Mouse (Mus musculus) liver, embryonic 16.5 days (tissue): ENCODE results near the gene Prss32. TPM values are rescaled to one million over a fixed set of nuclear protein-coding genes. Genes with fewer than 3 reads are reported as not detected.

ENCODE experiments used
- ATAC-seq: fragments of 200-750 bp; cut with Nextera tagmentation; 2 replicates; pipeline ENCODE4 v1.8.0; 2017; ENCODE audit warnings: low read depth, mild to moderate bottlenecking, moderate number of reproducible peaks, moderate library complexity
- H3K27ac ChIP-seq: fragments of 300-500 bp; sonication (generic); 2 replicates; pipeline ENCODE4 v1.5.1; 2014; ENCODE audit warnings: mild to moderate bottlenecking, low read length
- H3K27me3 ChIP-seq: fragments of 300-500 bp; sonication (generic); 2 replicates; pipeline ENCODE4 v1.6.1; 2014; ENCODE audit warnings: low read depth, low read length, mixed read lengths; ENCODE audit not compliant: control insufficient read depth, insufficient read depth
- H3K36me3 ChIP-seq: fragments of 300-500 bp; sonication (generic); 2 replicates; pipeline ENCODE4 v1.6.1; 2014; ENCODE audit warnings: mild to moderate bottlenecking; ENCODE audit not compliant: control insufficient read depth, insufficient read depth
- H3K4me1 ChIP-seq: fragments of 300-500 bp; sonication (generic); 2 replicates; pipeline ENCODE4 v1.6.1; 2014; ENCODE audit warnings: low read depth, low read length, mixed read lengths; ENCODE audit not compliant: control insufficient read depth
- H3K4me2 ChIP-seq: fragments of 300-500 bp; sonication (generic); 2 replicates; pipeline ENCODE4 v1.6.1; 2014; ENCODE audit warnings: low read depth, low read length, mixed read lengths
- H3K4me3 ChIP-seq: fragments of 300-500 bp; sonication (generic); 2 replicates; pipeline ENCODE4 v1.5.1; 2014; ENCODE audit warnings: low read depth, mild to moderate bottlenecking, low read length
- H3K9ac ChIP-seq: fragments of 300-500 bp; sonication (generic); 2 replicates; pipeline ENCODE4 v1.6.1; 2014; ENCODE audit warnings: low read depth, low read length
- H3K9me3 ChIP-seq: fragments of 300-500 bp; sonication (generic); replicated peaks from 2 replicates; pipeline ENCODE4 v1.6.1; 2016; ENCODE audit warnings: low read length; ENCODE audit not compliant: control insufficient read depth
- WGBS: fragments of 180-500 bp; shearing (Covaris S2); extraction: QIAGEN DNeasy Blood & Tissue Kit; methylation state at CpG from one replicate; pipeline ENCODE4 v1.1.7; 2014; ENCODE audit not compliant: insufficient replicate concordance; 5-methylcytosine and 5-hydroxymethylcytosine counted together
- polyA plus RNA-seq: library from polyadenylated mRNA; unstranded; fragments of >200 nt; fragmentation: Nextera tagmentation; extraction: Ambion mirVana; gene quantifications from 2 replicates; pipeline ENCODE4 v1.2.1, GENCODE M21; 2015

The Prss32 gene
- polyA plus RNA-seq, 1 experiment from 2014 or later: not detected

DNA sequence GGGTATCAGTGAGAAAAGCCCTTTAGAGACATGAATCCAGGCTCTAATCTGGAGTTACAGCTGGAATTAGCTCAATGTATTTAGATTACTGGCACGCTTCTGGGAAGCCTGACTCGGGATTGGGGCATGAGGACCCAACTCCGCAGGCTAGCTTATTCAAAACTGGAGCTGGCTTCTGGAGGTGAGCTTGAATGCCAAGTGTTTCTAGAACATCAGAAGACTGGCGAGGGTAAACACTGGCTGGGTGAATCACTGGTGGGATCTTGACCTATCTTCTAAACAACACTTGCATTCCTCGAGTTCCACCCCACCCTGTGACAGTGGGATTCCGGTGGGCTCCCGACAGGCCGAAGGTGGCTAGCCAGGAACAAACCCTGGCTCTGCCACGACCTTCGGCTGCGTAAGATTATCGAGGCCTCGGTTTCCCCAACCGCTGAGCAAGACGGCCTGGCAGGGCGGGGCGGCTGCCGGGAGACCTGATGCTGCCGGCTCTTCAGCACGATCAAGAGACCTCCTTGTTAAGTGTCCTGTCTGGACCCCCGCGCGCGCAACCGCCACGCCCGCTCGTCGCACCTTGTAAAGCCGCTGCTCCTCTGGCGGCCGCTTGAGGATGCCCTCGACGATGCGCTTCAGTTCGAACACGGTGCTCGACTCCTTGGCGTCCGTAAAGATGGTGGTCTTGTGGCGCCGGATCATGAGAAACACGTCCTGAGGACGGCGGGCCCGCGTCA lies 15.2 kb upstream of the Prss32 start:
- Histone ChIP-seq H3K27me3 (peaks cover 9% of the 10 kb centered on the region; the same call in 1 of the 2 replicates), H3K4me3 (peak overlapping the region; percentile 83), H3K9ac (peak overlapping the region; percentile 81), H3K36me3 (peaks cover 30% of the 10 kb centered on the region), H3K4me2 (peak overlapping the region; percentile 89), H3K4me1 (peaks cover 17% of the 10 kb centered on the region), H3K27ac (peak overlapping the region; percentile 74), H3K9me3 (peaks cover 3% of the 10 kb centered on the region; the same call in 1 of the 2 replicates)
- peak; percentile 55 for ATAC-seq
- 0% methylated on average over 47 of the region's 47 CpGs for WGBS

DNA sequence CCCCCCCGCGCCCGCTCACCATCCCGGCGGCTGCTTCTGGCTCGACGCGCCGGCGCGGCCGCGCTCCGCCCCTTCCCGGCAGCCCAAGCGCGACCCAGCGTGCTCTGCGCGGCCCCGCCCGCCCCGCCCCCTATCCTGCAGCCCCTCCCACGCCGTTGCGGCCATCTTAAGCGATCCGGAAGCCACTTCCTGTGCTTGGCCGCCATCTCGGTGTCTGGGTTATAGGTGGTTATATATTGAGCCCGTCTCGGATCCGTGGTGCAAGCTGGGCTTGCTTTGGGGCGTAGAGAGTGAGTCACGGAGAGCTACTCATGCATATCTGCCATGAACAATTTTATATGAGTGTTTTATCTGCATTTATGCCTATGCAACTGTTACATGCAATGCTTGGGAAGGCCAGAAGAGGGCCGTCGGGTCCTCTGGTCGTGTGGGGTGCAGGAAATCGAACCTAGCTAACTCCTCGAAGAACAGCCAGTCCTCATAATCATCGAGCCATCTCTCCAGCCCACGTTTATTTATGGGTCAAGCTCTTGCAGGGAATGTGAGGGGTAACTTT lies 14.5 kb upstream of the Prss32 start, which contains the start of gene Elob:
Elob (minus strand) TSS at position 73 of the 556 bp plus-strand sequence.
- Histone ChIP-seq H3K27ac (peak within 1 kb of the TSS; percentile 86), H3K4me2 (peak within 1 kb of the TSS; percentile 89), H3K9me3 (peaks cover 3% of the 10 kb centered on the region; the same call in 1 of the 2 replicates), H3K36me3 (peaks cover 23% of the 10 kb centered on the region), H3K9ac (peak within 1 kb of the TSS; percentile 81), H3K27me3 (peaks cover 16% of the 10 kb centered on the region; the same call in 1 of the 2 replicates), H3K4me3 (peak within 1 kb of the TSS; percentile 83), H3K4me1 (peaks cover 17% of the 10 kb centered on the region)
- under 1% methylated on average over 25 of the region's 42 CpGs for WGBS
- peak; percentile 95 for ATAC-seq

DNA sequence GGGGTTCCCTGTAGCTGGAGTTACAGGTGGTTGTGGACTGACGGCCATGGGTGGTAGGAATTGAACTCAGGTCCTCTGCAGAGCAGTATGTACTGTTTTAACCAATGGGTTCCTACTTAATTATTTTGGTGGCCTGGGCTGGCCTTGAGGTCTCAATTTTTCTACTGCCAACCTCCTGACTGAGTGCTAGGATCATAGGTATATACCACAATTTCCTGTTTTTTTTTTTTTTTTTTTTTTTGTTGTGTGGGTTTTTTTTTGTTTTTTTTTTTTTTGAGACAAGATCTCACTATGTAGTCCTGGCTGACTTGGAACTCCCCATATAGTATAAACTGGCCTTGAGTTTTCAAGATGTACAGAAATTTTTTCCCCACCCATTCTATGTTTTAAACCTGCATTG lies 12.5 kb upstream of the Prss32 start:
- Histone ChIP-seq H3K4me3 (no peak overlapping the region), H3K9me3 (peaks cover 3% of the 10 kb centered on the region; the same call in 1 of the 2 replicates), H3K9ac (no peak overlapping the region), H3K27me3 (peaks cover 18% of the 10 kb centered on the region; the same call in 1 of the 2 replicates), H3K36me3 (peaks cover 6% of the 10 kb centered on the region), H3K4me2 (no peak overlapping the region), H3K27ac (no peak overlapping the region), H3K4me1 (peaks cover 17% of the 10 kb centered on the region)
- WGBS: 74% methylated on average over 1 of the region's 1 CpGs
- ATAC-seq: no peak

DNA sequence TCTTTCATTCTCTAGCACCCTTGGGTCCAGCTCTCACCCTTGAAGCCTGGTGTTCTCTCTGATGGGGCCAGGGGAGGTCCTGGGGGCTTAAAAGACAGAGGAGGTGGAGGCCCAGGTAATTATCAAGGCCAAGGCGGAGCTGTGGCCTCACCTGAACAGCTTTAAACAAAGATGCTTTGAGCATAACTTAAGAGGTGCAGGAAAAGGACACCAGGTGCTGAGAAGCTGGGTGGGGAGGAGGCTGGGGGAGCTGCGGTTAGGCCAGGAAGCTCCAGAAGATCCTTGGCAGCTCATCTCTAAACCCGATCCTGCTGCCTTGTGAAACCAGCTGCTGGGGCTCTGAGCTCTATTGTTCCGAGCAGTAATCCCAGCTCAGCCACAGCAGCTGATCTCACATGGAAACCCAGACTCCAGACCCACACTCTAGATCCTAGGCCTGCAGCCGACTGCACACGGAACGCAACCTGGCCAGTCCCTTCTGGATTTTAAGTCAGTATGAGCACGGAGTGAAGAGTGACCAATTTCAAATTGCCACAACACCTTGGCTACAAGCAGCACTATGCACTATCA lies 7.6 kb upstream of the Prss32 start, which contains the start of gene Prss33:
Prss33 (minus strand) TSS at position 51 of the 570 bp plus-strand sequence.
- no peak within 1 kb of the TSS for H3K27ac ChIP-seq
- H3K4me2 ChIP-seq: no peak within 1 kb of the TSS
- no peak within 1 kb of the TSS for H3K4me3 ChIP-seq
- WGBS: 57% methylated on average over 8 of the region's 8 CpGs
- H3K9me3 ChIP-seq: no peaks in the 10 kb centered on the region
- H3K4me1 ChIP-seq: no peaks in the 10 kb centered on the region
- H3K36me3 ChIP-seq: no peaks in the 10 kb centered on the region
- H3K27me3 ChIP-seq: peaks cover 13% of the 10 kb centered on the region; the same call in 1 of the 2 replicates
- no peak for ATAC-seq
- no peak within 1 kb of the TSS for H3K9ac ChIP-seq

DNA sequence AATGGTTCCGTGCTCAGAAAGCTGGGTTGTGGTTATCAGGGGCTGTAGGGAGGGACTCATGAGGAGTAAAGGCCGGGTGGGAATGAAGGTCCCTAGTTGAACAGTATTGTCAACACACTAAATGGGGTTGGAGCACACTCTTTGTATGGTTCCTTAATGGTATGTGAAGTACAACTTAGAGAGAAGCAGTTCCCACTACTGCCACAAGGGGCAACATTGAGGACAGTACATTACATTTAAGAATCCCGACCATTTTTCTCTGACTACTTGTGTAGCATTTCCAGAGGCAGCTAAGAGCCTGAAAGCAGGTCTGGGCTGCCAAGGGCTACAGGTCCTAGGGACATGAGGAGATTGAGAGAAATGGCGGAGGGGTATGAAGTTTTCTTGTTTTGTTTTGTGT lies 2.5 kb upstream of the Prss32 start:
- WGBS: 23% methylated on average over 4 of the region's 4 CpGs
- H3K4me3 ChIP-seq: no peak overlapping the region
- H3K36me3 ChIP-seq: no peaks in the 10 kb centered on the region
- H3K9me3 ChIP-seq: no peaks in the 10 kb centered on the region
- ATAC-seq: no peak
- H3K4me1 ChIP-seq: no peaks in the 10 kb centered on the region; the same call in 1 of the 2 replicates
- no peak overlapping the region for H3K9ac ChIP-seq
- H3K27me3 ChIP-seq: no peaks in the 10 kb centered on the region
- H3K27ac ChIP-seq: no peak overlapping the region
- no peak overlapping the region for H3K4me2 ChIP-seq

DNA sequence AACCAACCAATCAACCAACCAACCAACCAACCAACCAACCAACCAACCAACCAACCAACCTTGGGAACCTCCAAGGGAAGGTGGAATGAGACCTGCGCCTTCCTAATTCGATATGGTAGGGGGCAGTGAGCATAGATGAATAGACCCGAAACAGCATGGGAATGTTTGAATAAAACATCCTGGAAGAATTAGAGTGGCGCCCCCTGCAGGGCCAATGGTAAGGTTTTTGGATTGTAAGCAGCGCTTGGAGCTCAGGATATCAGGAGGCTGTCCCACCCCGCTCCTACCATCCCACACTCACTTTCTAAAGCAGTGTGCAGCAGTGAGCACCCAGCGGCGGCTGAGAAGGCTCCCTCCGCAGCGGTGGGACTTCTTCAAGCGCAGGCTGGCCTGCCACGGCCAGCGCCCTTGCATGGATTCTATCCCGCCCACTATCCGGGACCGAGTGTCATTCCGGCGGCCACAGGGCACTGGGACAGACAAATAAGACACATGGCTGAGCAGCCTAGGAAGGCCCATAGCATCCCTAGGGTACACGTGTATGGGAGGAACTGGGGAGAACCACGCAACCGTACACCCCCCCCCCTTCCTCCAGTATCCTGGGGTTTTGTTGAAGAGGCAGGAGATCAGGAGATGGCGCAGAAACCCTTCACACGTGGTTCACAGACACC lies 379 bp upstream of the Prss32 start:
- no peak overlapping the region for H3K4me3 ChIP-seq
- no peak overlapping the region for H3K27ac ChIP-seq
- H3K9ac ChIP-seq: no peak overlapping the region
- H3K4me2 ChIP-seq: peak overlapping the region; percentile 41; the same call in 1 of the 2 replicates
- no peaks in the 10 kb centered on the region for H3K27me3 ChIP-seq
- ATAC-seq: no peak
- H3K4me1 ChIP-seq: no peaks in the 10 kb centered on the region; the same call in 1 of the 2 replicates
- no peaks in the 10 kb centered on the region for H3K36me3 ChIP-seq
- WGBS: 50% methylated on average over 23 of the region's 23 CpGs
- H3K9me3 ChIP-seq: no peaks in the 10 kb centered on the region

DNA sequence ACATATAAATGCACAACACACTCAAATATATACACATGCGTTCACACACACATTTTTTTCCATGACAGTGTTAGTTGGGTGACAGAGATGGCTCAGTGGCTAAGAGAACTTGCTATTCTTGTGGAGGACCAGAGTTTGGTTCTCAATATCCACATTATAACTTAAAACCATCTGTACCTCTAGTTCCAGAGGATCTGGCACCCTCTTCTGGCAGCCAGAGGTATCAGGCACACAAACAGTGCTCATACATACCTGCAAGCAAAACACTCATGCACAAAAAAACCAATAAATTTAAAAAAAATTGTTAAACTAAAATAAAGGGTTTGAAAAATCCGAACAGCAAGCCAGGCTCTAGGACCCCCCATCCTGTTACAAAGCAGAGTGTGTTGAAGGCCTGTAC lies 6.4 kb downstream of the Prss32 start:
- Histone ChIP-seq H3K4me1 (no peaks in the 10 kb centered on the region), H3K27me3 (no peaks in the 10 kb centered on the region), H3K27ac (no peak overlapping the region), H3K4me2 (no peak overlapping the region), H3K9ac (no peak overlapping the region), H3K4me3 (no peak overlapping the region), H3K36me3 (no peaks in the 10 kb centered on the region), H3K9me3 (no peaks in the 10 kb centered on the region)
- 41% methylated on average over 2 of the region's 2 CpGs for WGBS
- ATAC-seq: no peak

DNA sequence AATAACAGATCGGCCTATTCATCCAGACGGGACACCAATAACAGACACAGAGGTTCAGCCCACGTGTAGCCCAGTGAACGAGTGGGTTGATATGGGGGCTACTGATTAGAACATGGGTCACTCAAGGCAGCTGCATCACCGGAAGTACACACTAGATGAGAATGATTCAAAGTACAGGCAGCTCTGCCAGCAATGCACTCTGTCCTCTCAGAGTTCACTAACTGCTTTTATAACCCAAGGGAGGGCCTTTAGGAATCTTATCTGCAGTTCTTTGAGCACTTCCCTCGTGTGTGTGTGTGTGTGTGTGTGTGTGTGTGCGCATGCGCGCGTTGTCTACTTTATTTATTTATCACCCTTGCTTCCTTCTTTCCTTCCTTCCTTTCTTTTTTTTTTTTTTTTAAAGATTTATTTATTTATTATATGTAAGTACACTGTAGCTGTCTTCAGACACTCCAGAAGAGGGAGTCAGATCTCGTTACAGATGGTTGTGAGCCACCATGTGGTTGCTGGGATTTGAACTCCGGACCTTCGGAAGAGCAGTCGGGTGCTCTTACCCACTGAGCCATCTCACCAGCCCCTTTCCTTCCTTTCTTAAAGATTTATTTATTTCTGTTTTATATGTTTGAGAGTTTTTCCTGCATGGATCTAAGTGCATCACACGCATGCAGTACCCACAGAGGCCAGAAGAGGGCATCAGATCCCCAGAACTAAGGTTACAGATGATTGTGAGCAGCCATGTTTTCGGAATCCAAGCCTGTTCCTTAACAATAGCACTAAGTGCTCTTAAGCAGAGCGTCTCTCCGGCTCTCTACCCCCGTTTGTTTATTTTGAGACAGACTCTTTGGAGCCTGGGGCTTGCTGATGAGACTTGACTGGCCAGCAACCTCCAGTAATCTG lies 7.4 kb downstream of the Prss32 start:
- no peak for ATAC-seq

More for the DNA sequence above, 7.4 kb downstream of the Prss32 start:
- Histone ChIP-seq H3K9ac (no peak overlapping the region), H3K36me3 (no peaks in the 10 kb centered on the region), H3K27ac (no peak overlapping the region), H3K4me2 (no peak overlapping the region), H3K4me1 (no peaks in the 10 kb centered on the region), H3K9me3 (no peaks in the 10 kb centered on the region), H3K27me3 (no peaks in the 10 kb centered on the region), H3K4me3 (no peak overlapping the region)
- 45% methylated on average over 18 of the region's 19 CpGs for WGBS
